Mouse (Mus musculus) embryonic fibroblast, embryonic 13.5 days (primary cell): ENCODE results near the gene Flywch1.
"Not testable (repeated sequence)": the region's sequence is repeated elsewhere in the genome, so short reads cannot be mapped to it uniquely, and the experiment has no call there.

Experiments
- CTCF ChIP-seq: IDR thresholded peaks from 2 replicates; pipeline ENCODE4 v1.5.1; 2011; ENCODE audit warnings: mild to moderate bottlenecking, control low read depth, low read length, moderate library complexity, borderline replicate concordance; ENCODE audit not compliant: insufficient read depth
- POLR2A ChIP-seq: IDR thresholded peaks from 2 replicates; pipeline ENCODE4 v1.6.1; 2011; ENCODE audit warnings: low read depth, mild to moderate bottlenecking, control low read depth, low read length, moderate library complexity

- not testable (repeated sequence) for TF ChIP-seq CTCF, POLR2A
These were observed 786 bp upstream of the Flywch1 start for GRCm38 (mm10) chr17:23772219-23772556.
